In the genomic region with DNA sequence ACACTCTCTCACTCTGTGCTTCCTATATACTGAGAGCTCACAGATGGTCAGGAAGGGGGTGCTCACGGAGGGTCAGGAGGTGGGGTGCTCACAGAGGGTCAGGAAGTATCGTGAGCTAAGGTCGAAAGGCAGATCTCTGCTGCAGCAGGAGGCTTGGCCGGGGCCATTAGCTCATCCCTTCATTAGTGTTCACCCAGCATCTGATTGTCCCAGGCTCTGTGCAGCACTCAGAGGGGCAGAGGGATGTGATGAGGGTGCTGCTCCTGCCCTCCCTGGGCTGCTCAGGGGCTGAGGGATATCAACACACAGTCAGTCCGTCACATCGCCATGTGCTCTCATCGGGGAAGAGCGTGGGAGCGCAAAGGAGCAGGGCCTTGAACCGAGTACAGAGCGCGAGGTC, we compare ENCODE assay signal across 11 mouse cellular contexts. TPM values are rescaled to one million over a fixed set of nuclear protein-coding genes. Genes with fewer than 3 reads are reported as not detected.
A peak's percentile ranks its signal among the peaks of the same experiment; 100 is the strongest.
DNase-seq lines count a peak whose midpoint lies in the region; ATAC-seq and TF ChIP-seq lines count a peak whose summit lies in the region.
"Had no signal": no experiment of that assay in that cellular context is flagged by ENCODE, and none has a peak within 500 bp of the region (broad histone marks: within the 10 kb centered on the region; RNA-seq: fewer than 3 reads in every experiment).

No protein-coding gene starts in this region.

- no peaks in the 10 kb centered on the region for H3K27me3 ChIP-seq in forebrain, embryonic 11.5 days (ENCODE audit: control insufficient read depth, insufficient read depth, low read length)
- H3K27me3 ChIP-seq in forebrain, embryonic 16.5 days (replicated peaks; ENCODE audit: control insufficient read depth, insufficient read depth, low read length): no peaks in the 10 kb centered on the region
- H3K27me3 ChIP-seq in liver, embryonic 11.5 days (replicated peaks; ENCODE audit: control insufficient read depth, insufficient read depth, low read length): no peaks in the 10 kb centered on the region
- no peaks in the 10 kb centered on the region for H3K27me3 ChIP-seq in embryonic facial prominence, embryonic 11.5 days (ENCODE audit: control insufficient read depth, insufficient read depth, low read length)
- no peaks in the 10 kb centered on the region for H3K27me3 ChIP-seq in limb, embryonic 14.5 days (ENCODE audit: control insufficient read depth, insufficient read depth, low read length)

- H3K4me3 ChIP-seq in forebrain, embryonic 11.5 days (ENCODE audit: low read depth, low read length): no peak overlapping the region
- no peak overlapping the region for H3K4me3 ChIP-seq in forebrain, embryonic 16.5 days (replicated peaks; ENCODE audit: low read length)
- no peak overlapping the region for H3K4me3 ChIP-seq in liver, embryonic 11.5 days (ENCODE audit: low read depth, low read length)
- H3K4me3 ChIP-seq in embryonic facial prominence, embryonic 11.5 days (ENCODE audit: low read depth, low read length): no peak overlapping the region
- no peak overlapping the region for H3K4me3 ChIP-seq in limb, embryonic 14.5 days (replicated peaks; ENCODE audit: low read length)

- no peak for ATAC-seq in forebrain, embryonic 11.5 days (replicated peaks; ENCODE audit: low FRiP score)
- no peak for ATAC-seq in forebrain, embryonic 16.5 days
- ATAC-seq in liver, embryonic 11.5 days (replicated peaks; ENCODE audit: low FRiP score): no peak
- ATAC-seq in embryonic facial prominence, embryonic 11.5 days (replicated peaks; ENCODE audit: insufficient number of reproducible peaks, low FRiP score, low TSS enrichment, low read depth): 0 out of 2 replicates have a peak, but pooled peaks have one; percentile 7
- ATAC-seq in limb, embryonic 14.5 days (ENCODE audit: low FRiP score, low read depth): no peak; the same call in 1 of the 2 replicates

- no peak for DNase-seq in forebrain, embryonic 11.5 days (ENCODE audit: low spot score)
- no peak for DNase-seq in liver, embryonic 11.5 days (ENCODE audit: low spot score)
- no peak for DNase-seq in liver
- DNase-seq in embryonic facial prominence, embryonic 11.5 days (ENCODE audit: low spot score): no peak
- DNase-seq in limb, embryonic 14.5 days (ENCODE audit: low spot score): no peak
- DNase-seq in left cerebral cortex, postnatal 14 days (ENCODE audit: low spot score in 2 of 2): no peak
- no peak for DNase-seq in ovary, adult 18-20 months (ENCODE audit: low spot score)

- no peak for TF ChIP-seq POLR2A in limb, embryonic 14.5 days (IDR thresholded peaks at IDR 0.05; ENCODE audit: borderline replicate concordance, extremely low read depth, insufficient read depth, insufficient read length)

- WGBS in forebrain, embryonic 11.5 days: 54% methylated on average over 12 of the region's 12 CpGs
- 59% methylated on average over 12 of the region's 12 CpGs for whole genome bisulfite sequencing in forebrain, embryonic 16.5 days
- 43% methylated on average over 12 of the region's 12 CpGs for WGBS in liver, embryonic 11.5 days
- 31% methylated on average over 12 of the region's 12 CpGs for WGBS in embryonic facial prominence, embryonic 11.5 days
- 61% methylated on average over 12 of the region's 12 CpGs for WGBS in limb, embryonic 14.5 days

- intact Hi-C loops in left cerebral cortex, postnatal 14 days (cut with DNase I): no loop called here

- no peaks in the 10 kb centered on the region for H3K36me3 ChIP-seq in forebrain, embryonic 11.5 days (ENCODE audit: control insufficient read depth, insufficient read depth, low read length)
- H3K36me3 ChIP-seq in forebrain, embryonic 16.5 days (ENCODE audit: control insufficient read depth, insufficient read depth): no peaks in the 10 kb centered on the region
- H3K36me3 ChIP-seq in liver, embryonic 11.5 days (ENCODE audit: control insufficient read depth, insufficient read depth, low read length): no peaks in the 10 kb centered on the region; the same call in 1 of the 2 replicates
- no peaks in the 10 kb centered on the region for H3K36me3 ChIP-seq in embryonic facial prominence, embryonic 11.5 days (replicated peaks; ENCODE audit: control insufficient read depth, insufficient read depth, low read depth, low read length)
- 0 out of 2 replicates have a peak, but pooled peaks cover 3% of the 10 kb centered on the region for H3K36me3 ChIP-seq in limb, embryonic 14.5 days (ENCODE audit: control insufficient read depth, insufficient read depth, low read length)

- no peaks in the 10 kb centered on the region for H3K9me3 ChIP-seq in forebrain, embryonic 11.5 days (ENCODE audit: control insufficient read depth, low read length)
- no peaks in the 10 kb centered on the region for H3K9me3 ChIP-seq in forebrain, embryonic 16.5 days (ENCODE audit: control insufficient read depth, low read length)
- no peaks in the 10 kb centered on the region for H3K9me3 ChIP-seq in liver, embryonic 11.5 days (ENCODE audit: control insufficient read depth, low read length)
- H3K9me3 ChIP-seq in embryonic facial prominence, embryonic 11.5 days (replicated peaks; ENCODE audit: control insufficient read depth, low read length): no peaks in the 10 kb centered on the region
- H3K9me3 ChIP-seq in limb, embryonic 14.5 days (ENCODE audit: control insufficient read depth, low read length): no peaks in the 10 kb centered on the region

- 0 out of 2 replicates have a peak overlapping the region, but pooled peaks have one; percentile 11 for H3K4me2 ChIP-seq in forebrain, embryonic 11.5 days (ENCODE audit: low read depth, low read length, severe bottlenecking)
- no peak overlapping the region for H3K4me2 ChIP-seq in forebrain, embryonic 16.5 days (ENCODE audit: low read length)
- H3K4me2 ChIP-seq in liver, embryonic 11.5 days: peak overlapping the region; percentile 31
- no peak overlapping the region for H3K4me2 ChIP-seq in embryonic facial prominence, embryonic 11.5 days (ENCODE audit: low read depth, low read length)
- peak overlapping the region; percentile 36 for H3K4me2 ChIP-seq in limb, embryonic 14.5 days (replicated peaks; ENCODE audit: low read depth, low read length, severe bottlenecking)

- H3K9ac ChIP-seq in forebrain, embryonic 11.5 days (ENCODE audit: low read length): no peak overlapping the region
- no peak overlapping the region for H3K9ac ChIP-seq in forebrain, embryonic 16.5 days (replicated peaks; ENCODE audit: low read depth, low read length)
- no peak overlapping the region for H3K9ac ChIP-seq in liver, embryonic 11.5 days (ENCODE audit: low read depth, low read length)
- H3K9ac ChIP-seq in embryonic facial prominence, embryonic 11.5 days (replicated peaks; ENCODE audit: low read length): peak overlapping the region; percentile 29
- H3K9ac ChIP-seq in limb, embryonic 14.5 days (ENCODE audit: low read depth, low read length, severe bottlenecking): peak overlapping the region; percentile 26; the same call in 1 of the 2 replicates

- peaks cover 12% of the 10 kb centered on the region for H3K4me1 ChIP-seq in forebrain, embryonic 11.5 days (replicated peaks; ENCODE audit: control insufficient read depth, insufficient read depth, low read length)
- H3K4me1 ChIP-seq in forebrain, embryonic 16.5 days (replicated peaks; ENCODE audit: control insufficient read depth, insufficient read depth, low read length): peaks cover under 1% of the 10 kb centered on the region
- peaks cover 65% of the 10 kb centered on the region for H3K4me1 ChIP-seq in liver, embryonic 11.5 days (replicated peaks; ENCODE audit: control insufficient read depth, insufficient read depth, low read length)
- H3K4me1 ChIP-seq in embryonic facial prominence, embryonic 11.5 days (ENCODE audit: control insufficient read depth, insufficient read depth, low read length): peaks cover 24% of the 10 kb centered on the region
- H3K4me1 ChIP-seq in limb, embryonic 14.5 days (ENCODE audit: control insufficient read depth, insufficient read depth, low read length): peaks cover 55% of the 10 kb centered on the region

- no peak overlapping the region for H3K27ac ChIP-seq in forebrain, embryonic 11.5 days (ENCODE audit: low read depth, low read length)
- H3K27ac ChIP-seq in forebrain, embryonic 16.5 days (ENCODE audit: low read length): no peak overlapping the region
- H3K27ac ChIP-seq in liver, embryonic 11.5 days (ENCODE audit: low read depth, low read length): peak overlapping the region; percentile 58
- H3K27ac ChIP-seq in embryonic facial prominence, embryonic 11.5 days (replicated peaks; ENCODE audit: low read depth, low read length): peak overlapping the region; percentile 39
- H3K27ac ChIP-seq in limb, embryonic 14.5 days (replicated peaks; ENCODE audit: low read depth, low read length): peak overlapping the region; percentile 71; the same call in 1 of the 2 replicates

RNA-seq across cellular contexts. Expression of gene Pxn, which starts 18.0 kb away (rescaled TPM):
- polyA plus RNA-seq in forebrain, embryonic 11.5 days (2014; fragmentation: Nextera tagmentation; extraction: Ambion mirVana): 11.9 and 12.3 TPM in 2 replicates
- 20.6 and 22.5 TPM in 2 replicates for polyA plus RNA-seq in forebrain, embryonic 16.5 days (2015; fragmentation: Nextera tagmentation; extraction: Ambion mirVana)
- 12.4 and 14.0 TPM in 2 replicates for polyA plus RNA-seq in liver, embryonic 11.5 days (2014; fragmentation: Nextera tagmentation; extraction: Ambion mirVana)
- 12.9 and 13.8 TPM in 2 replicates for polyA plus RNA-seq in embryonic facial prominence, embryonic 11.5 days (2014; fragmentation: Nextera tagmentation; extraction: Ambion mirVana)
- 119 and 145 TPM in 2 replicates for polyA plus RNA-seq in limb, embryonic 14.5 days (2012; rRNA removed)
- polyA plus RNA-seq in limb, embryonic 14.5 days (2014; fragmentation: Nextera tagmentation; extraction: Ambion mirVana): 25.0 and 26.3 TPM in 2 replicates
- total RNA-seq in left cerebral cortex, postnatal 14 days (2021): 10 to 100 TPM; 20.8 to 22.1 TPM

RNA-seq across cellular contexts. Expression of gene Rplp0, which starts 34.8 kb away (rescaled TPM):
- 1,156 and 1,197 TPM in 2 replicates for polyA plus RNA-seq in forebrain, embryonic 11.5 days (2014; fragmentation: Nextera tagmentation; extraction: Ambion mirVana)
- 944 and 986 TPM in 2 replicates for polyA plus RNA-seq in forebrain, embryonic 16.5 days (2015; fragmentation: Nextera tagmentation; extraction: Ambion mirVana)
- polyA plus RNA-seq in liver, embryonic 11.5 days (2014; fragmentation: Nextera tagmentation; extraction: Ambion mirVana): 2,436 and 2,466 TPM in 2 replicates
- 1,437 and 1,529 TPM in 2 replicates for polyA plus RNA-seq in embryonic facial prominence, embryonic 11.5 days (2014; fragmentation: Nextera tagmentation; extraction: Ambion mirVana)
- 3,411 and 4,152 TPM in 2 replicates for polyA plus RNA-seq in limb, embryonic 14.5 days (2012; rRNA removed)
- 2,030 and 2,068 TPM in 2 replicates for polyA plus RNA-seq in limb, embryonic 14.5 days (2014; fragmentation: Nextera tagmentation; extraction: Ambion mirVana)
- total RNA-seq in left cerebral cortex, postnatal 14 days (2021): 100 to 1,000 TPM; 286 to 303 TPM

RNA-seq across cellular contexts. Expression of gene Sirt4, which starts 39.9 kb away (rescaled TPM):
- 20.6 and 22.0 TPM in 2 replicates for polyA plus RNA-seq in forebrain, embryonic 11.5 days (2014; fragmentation: Nextera tagmentation; extraction: Ambion mirVana)
- polyA plus RNA-seq in forebrain, embryonic 16.5 days (2015; fragmentation: Nextera tagmentation; extraction: Ambion mirVana): 32.7 and 37.6 TPM in 2 replicates
- polyA plus RNA-seq in liver, embryonic 11.5 days (2014; fragmentation: Nextera tagmentation; extraction: Ambion mirVana): 14.8 and 15.2 TPM in 2 replicates
- 12.7 and 17.2 TPM in 2 replicates for polyA plus RNA-seq in embryonic facial prominence, embryonic 11.5 days (2014; fragmentation: Nextera tagmentation; extraction: Ambion mirVana)
- polyA plus RNA-seq in limb, embryonic 14.5 days (2012; rRNA removed): 69.2 and 82.4 TPM in 2 replicates
- polyA plus RNA-seq in limb, embryonic 14.5 days (2014; fragmentation: Nextera tagmentation; extraction: Ambion mirVana): 20.4 and 24.1 TPM in 2 replicates
- total RNA-seq in left cerebral cortex, postnatal 14 days (2021): 10 to 100 TPM; 27.4 to 27.7 TPM

RNA-seq across cellular contexts. Expression of gene Gcn1l1, which starts 40.6 kb away (rescaled TPM):
- 54.8 and 62.4 TPM in 2 replicates for polyA plus RNA-seq in forebrain, embryonic 11.5 days (2014; fragmentation: Nextera tagmentation; extraction: Ambion mirVana)
- polyA plus RNA-seq in forebrain, embryonic 16.5 days (2015; fragmentation: Nextera tagmentation; extraction: Ambion mirVana): 44.7 and 53.6 TPM in 2 replicates
- polyA plus RNA-seq in liver, embryonic 11.5 days (2014; fragmentation: Nextera tagmentation; extraction: Ambion mirVana): 51.0 and 55.6 TPM in 2 replicates
- 29.3 and 31.4 TPM in 2 replicates for polyA plus RNA-seq in embryonic facial prominence, embryonic 11.5 days (2014; fragmentation: Nextera tagmentation; extraction: Ambion mirVana)
- polyA plus RNA-seq in limb, embryonic 14.5 days (2012; rRNA removed): 47.0 and 59.2 TPM in 2 replicates
- polyA plus RNA-seq in limb, embryonic 14.5 days (2014; fragmentation: Nextera tagmentation; extraction: Ambion mirVana): 42.8 and 49.7 TPM in 2 replicates
- total RNA-seq in left cerebral cortex, postnatal 14 days (2021): 10 to 100 TPM; 64.0 to 69.7 TPM

RNA-seq across cellular contexts. Expression of gene Pla2g1b, which starts 58.4 kb away (rescaled TPM):
- polyA plus RNA-seq in forebrain, embryonic 11.5 days (2014; fragmentation: Nextera tagmentation; extraction: Ambion mirVana): not detected in 2 replicates
- polyA plus RNA-seq in forebrain, embryonic 16.5 days (2015; fragmentation: Nextera tagmentation; extraction: Ambion mirVana): not detected in 2 replicates
- 0.89 and 1.2 TPM in 2 replicates for polyA plus RNA-seq in liver, embryonic 11.5 days (2014; fragmentation: Nextera tagmentation; extraction: Ambion mirVana)
- polyA plus RNA-seq in embryonic facial prominence, embryonic 11.5 days (2014; fragmentation: Nextera tagmentation; extraction: Ambion mirVana): not detected in 2 replicates
- not detected in 2 replicates for polyA plus RNA-seq in limb, embryonic 14.5 days (2012; rRNA removed)
- not detected in 2 replicates for polyA plus RNA-seq in limb, embryonic 14.5 days (2014; fragmentation: Nextera tagmentation; extraction: Ambion mirVana)
- total RNA-seq in left cerebral cortex, postnatal 14 days (2021): not detected
- total RNA-seq: neutrophil, adult 5-6 weeks had no signal
- polyA plus RNA-seq: frontal cortex, adult 2 months; liver, adult 2 months had no signal

Comparison
In these comparisons a context has a peak if more than half of its experiments do, and no peak if none do; other contexts are left out.
1. H3K4me2 ChIP-seq: peak in forebrain, embryonic 11.5 days (single experiment), liver, embryonic 11.5 days (single experiment) and limb, embryonic 14.5 days (single experiment); none in forebrain, embryonic 16.5 days (single experiment) and embryonic facial prominence, embryonic 11.5 days (single experiment).
2. H3K27ac ChIP-seq: peak in liver, embryonic 11.5 days (single experiment), embryonic facial prominence, embryonic 11.5 days (single experiment) and limb, embryonic 14.5 days (single experiment); none in forebrain, embryonic 11.5 days (single experiment) and forebrain, embryonic 16.5 days (single experiment).
3. H3K9ac ChIP-seq: peak in embryonic facial prominence, embryonic 11.5 days (single experiment) and limb, embryonic 14.5 days (single experiment); none in forebrain, embryonic 11.5 days (single experiment), forebrain, embryonic 16.5 days (single experiment) and liver, embryonic 11.5 days (single experiment).